Mouse (Mus musculus) fibroblast of lung, adult 2 months (primary cell): ENCODE results near the gene Stn1.

Experiments
- DNase-seq: peaks from one replicate; pipeline ENCODE4 v3.0.0-alpha.2; 2011; ENCODE audit warnings: low read depth

Gene Stn1

GRCm38 (mm10) chr19:47542441-47542840 lies 5.1 kb upstream of the Stn1 start:
- no peak for DNase-seq

DNA sequence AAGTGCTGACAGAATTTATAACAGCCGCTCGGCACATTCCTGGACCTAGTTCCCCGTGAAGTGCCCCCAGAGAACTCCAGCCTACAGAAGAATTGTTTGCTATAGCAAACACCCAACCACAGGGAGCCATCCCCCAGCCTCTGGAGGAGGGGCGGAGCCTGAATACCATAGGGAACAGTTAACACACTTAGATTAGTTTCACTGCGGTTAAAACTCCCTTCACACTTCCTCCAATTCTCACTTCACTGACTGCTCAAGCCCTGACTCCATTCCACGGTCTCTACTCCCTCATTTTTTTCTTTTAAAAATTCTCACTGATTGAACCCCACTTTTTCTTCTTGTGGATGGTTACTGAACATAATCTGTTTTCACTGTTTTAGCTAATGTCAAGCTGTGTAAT lies 1.5 kb upstream of the Stn1 start:
- DNase-seq: no peak

DNA sequence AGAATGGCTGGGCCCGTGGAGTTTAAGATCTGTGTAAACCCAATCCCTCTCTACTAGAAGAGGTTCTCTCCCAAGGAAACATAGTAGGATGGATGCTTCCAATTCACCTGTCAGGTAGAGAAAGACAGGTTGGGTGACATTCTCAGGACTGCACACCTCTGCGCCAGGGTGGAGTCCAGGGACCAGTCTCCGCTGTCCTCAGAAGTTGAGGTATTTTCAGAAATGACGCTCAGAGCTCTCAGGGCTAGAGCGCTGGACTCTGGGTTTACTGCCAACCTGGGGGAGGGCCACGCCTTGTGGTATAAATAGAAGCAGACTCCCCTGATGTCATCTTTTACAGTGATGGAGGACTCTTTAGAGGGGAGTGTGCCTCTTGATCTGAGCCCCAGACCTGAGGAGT lies 572 bp upstream of the Stn1 start:
- DNase-seq: no peak

DNA sequence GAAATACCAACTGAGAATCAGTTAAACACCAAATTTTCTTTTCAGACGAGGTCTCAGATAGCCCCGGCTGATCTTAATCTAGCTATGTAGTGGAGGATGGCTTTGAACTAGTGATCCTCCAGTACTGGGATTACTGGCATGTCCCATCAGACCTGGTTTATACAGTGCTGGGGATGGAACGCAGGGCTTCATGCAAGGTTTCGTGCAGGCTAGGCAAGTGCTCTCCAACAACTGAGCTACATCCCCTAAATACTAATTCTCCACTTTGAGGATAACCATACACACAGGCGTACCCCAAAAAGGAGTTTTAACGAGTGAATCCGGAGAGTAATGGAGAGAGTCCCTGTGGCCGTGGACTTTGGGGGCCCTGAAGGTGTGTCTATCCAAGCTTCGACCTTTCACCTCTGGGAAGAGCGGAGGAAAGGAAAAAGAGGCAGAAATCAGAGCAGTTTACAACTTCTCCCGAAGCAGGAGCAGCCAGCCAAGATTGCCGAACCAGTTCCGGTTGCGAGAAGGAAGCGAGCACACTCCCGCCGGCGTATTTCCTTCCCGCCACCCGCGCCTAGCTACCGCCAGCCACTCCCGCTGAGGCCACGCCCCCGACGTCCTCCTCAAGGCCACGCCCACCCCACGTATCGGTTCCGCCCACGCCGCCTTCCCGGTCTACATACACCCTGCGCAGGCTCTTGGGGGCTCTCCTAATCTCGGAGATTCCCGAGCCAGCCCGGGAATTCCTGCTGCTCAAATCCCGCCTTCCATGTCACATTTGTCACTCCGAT lies 597 bp downstream of the Stn1 start:
- DNase-seq: peak; percentile 84

- DNase-seq: no peak
Observed at GRCm38 (mm10) chr19:47534131-47534530, 3.2 kb downstream of the Stn1 start.

GRCm38 (mm10) chr19:47532449-47532848 lies 4.9 kb downstream of the Stn1 start:
- no peak for DNase-seq

DNA sequence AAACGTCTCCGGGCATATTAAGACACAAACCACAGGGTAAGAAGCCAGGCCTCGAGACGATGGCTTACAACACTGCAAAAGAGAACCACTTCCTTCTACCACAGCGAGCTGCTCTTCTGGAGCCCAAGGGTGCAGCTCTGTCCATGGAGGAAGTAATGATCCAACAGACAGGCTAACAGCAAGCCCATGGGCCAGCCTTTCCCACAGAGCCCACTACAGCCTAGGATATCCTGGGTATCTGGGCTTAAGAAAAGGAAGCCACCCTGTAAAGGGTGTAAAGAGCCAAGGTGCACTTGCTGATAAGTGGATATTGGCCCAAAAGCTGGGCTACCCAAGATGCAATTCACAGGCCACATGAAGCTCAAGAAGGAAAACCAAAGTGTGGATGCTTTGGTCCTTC lies 6.0 kb downstream of the Stn1 start:
- no peak for DNase-seq

DNA sequence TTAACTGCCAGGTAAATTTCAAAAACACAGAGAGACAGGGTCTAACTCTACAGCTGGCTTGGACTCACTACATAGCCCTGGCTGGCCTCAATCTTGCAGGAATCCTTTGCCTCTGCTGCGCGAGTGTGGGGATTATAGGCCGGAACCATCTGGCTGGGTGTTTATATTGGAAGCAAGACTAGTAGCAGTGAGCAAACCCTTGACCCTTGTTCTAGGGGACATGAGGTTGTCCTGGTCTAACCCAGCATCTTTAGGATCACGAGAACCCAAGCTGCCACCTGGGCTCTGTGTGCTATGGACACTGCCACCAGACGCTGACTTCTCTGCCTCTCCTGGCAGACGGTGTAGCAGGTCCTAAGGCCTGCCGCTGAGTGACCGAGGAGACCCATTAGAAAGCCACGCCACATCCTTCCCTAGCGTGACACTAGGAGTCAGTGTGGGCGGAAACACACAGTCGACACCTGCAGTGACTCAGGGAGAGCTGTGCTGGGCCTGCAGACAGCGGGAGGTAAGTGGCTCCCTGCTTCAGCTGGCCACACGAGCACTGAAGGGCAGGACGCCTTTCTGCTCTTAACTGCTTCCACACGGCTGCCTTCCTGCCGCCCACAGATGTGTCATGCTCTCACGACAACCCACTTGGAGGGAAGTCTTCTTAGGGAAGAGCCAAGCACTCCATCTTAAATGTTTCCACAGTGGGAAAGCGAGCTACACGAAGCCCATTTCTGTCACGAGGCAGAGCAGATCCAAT lies 10.9 kb downstream of the Stn1 start:
- DNase-seq: no peak

- no peak for DNase-seq
Observed at GRCm38 (mm10) chr19:47524905-47525304, 12.4 kb downstream of the Stn1 start.

GRCm38 (mm10) chr19:47521403-47521802 lies 15.9 kb downstream of the Stn1 start:
- no peak for DNase-seq

GRCm38 (mm10) chr19:47519163-47519893 lies 18.0 kb downstream of the Stn1 start:
- DNase-seq: no peak

DNA sequence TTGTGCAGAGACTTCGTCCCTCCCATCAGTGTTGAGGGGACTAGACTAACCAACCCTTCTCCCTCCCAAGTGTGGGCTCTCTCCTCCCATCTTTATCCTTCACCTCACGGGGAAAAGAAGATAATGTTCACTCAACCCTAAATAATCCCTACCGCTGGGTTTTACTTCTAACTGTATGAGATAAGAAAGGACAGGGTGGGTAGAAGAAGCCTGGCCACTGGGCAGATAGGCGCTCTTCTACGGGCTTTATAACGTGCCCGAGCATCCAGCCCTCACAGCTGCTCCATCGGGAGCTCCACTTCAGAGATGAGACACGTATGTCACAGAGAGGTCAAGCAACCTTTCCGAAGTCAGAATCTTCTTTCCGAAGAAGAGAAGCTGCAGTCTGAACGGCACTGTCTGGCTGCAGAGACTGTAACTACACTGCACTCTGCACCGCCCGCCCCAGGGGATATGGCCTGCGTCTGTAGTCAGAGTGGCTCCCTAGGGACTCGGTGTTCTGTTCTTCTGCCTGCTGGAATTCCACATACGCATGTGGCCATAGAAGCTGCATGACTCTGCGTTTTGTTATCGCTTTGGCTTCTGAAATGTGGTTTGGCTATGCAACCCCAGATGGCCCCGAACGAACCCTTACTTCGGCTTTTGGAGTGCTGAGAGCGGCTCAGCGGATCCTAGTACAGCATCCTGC lies 18.7 kb downstream of the Stn1 start:
- no peak for DNase-seq

DNA sequence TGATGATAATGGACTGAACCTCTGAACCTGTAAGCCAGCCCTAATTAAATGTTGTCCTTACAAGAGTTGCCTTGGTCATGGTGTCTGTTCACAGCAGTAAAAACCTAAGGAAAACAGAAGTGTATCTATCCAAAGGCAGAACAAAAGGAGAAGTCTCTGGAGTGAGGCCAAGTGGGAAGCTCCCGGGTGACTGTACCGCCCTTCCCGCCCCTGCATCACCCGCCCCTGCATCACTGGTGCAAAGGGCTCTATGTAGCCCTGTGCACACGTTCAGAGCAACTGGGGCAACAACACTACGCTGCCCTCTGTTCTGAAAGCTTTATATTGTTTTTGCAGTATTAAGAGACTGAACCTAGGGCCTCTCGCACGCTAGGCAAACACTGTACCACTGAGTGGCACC lies 19.7 kb downstream of the Stn1 start:
- DNase-seq: no peak

DNA sequence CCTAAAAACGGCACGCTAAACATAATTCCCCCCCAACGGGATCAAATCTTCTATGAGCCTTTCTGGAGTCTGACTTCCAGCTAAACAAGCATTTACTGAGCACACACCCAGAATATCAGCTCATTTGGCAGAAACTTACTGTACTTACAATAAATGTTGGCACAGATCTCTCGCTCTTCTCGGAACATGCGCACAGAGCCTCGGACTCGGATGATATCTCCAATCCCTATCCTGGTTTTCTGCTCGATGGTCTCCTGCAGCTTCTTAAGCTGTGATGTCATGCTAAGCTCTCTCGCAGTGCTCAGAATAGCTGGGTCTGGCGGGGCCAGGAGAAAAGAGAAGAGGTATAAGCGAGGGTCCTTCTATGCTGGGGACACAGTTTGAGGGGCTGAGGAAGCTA lies 20.4 kb downstream of the Stn1 start:
- no peak for DNase-seq

GRCm38 (mm10) chr19:47515091-47515490 lies 22.2 kb downstream of the Stn1 start:
- DNase-seq: no peak

- no peak for DNase-seq
Observed at GRCm38 (mm10) chr19:47513618-47513897, 23.7 kb downstream of the Stn1 start.

- no peak for DNase-seq
Observed at GRCm38 (mm10) chr19:47512794-47513617, 24.3 kb downstream of the Stn1 start.

DNA sequence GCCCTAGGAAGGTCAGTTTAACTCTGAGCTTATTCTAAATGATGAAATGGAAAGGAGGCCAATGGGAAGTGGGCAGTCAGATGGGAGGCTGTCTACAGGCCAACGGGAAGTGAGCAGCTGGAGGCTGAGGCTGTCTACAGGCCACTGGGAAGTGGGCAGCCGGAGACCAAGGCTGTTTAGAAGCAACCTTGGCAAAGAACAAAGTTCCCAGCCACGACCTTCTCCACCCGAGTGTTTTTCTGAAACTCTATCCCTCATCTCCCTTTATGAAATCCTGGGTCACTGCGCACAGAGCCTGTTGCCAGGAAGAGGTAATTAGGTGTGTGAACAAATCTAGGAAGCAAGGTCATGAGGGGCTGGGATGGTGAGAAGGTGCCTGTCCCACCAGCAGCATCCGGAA lies 25.3 kb downstream of the Stn1 start:
- DNase-seq: no peak

- no peak for DNase-seq
Observed at GRCm38 (mm10) chr19:47511294-47511675, 26.0 kb downstream of the Stn1 start.

DNA sequence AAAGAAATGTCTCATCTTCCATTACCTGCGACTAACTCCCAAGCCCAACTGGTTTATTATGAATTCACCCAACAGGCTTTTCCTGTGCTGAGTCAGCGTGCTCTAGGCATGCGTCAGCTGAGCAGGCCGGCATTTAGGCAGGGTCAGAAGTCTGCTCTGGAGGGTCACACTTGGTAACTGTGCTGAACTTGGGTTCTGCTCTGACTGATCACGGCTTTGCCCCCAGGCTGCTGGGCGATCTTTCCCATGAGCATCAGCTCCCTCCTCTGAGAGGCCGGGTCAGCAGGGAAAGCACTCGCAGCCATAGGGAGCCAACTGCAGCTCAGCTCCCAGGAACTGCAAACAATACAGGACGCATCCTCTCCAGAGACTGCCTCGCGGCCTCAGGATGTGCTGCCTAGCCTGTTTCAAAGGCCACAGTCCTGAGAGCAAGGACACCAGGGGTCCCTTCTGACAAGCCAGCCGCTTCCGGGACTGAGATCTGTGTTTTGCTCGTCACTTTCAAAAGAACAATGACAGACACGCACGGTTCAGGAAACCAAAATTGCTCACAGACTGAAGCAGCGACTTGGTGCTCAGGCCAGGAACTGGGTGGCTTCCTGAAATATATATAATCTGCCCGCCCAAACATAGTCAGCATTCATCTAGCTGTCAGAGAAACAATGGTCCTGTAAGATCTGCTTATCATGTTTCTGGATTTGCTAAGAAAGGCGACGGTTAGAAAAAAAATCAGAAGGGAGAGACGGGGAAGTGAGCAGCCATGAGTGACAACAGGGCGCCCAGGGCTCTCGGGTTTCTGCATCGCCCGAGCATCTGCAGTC lies 26.6 kb downstream of the Stn1 start:
- DNase-seq: no peak

- no peak for DNase-seq
Observed at GRCm38 (mm10) chr19:47510135-47510472, 27.2 kb downstream of the Stn1 start.
